Mouse (Mus musculus) heart, adult 9 months (tissue): ENCODE measurements around the gene Gm3952.
A peak's percentile ranks its signal among the peaks of the same experiment; 100 is the strongest.

Experiments used
- DNase-seq, 2 experiments: peaks; one replicate each; pipeline ENCODE4 v3.0.0; 2022; ENCODE audit warnings: low spot score in 2 of 2

The Gm3952 gene

DNA sequence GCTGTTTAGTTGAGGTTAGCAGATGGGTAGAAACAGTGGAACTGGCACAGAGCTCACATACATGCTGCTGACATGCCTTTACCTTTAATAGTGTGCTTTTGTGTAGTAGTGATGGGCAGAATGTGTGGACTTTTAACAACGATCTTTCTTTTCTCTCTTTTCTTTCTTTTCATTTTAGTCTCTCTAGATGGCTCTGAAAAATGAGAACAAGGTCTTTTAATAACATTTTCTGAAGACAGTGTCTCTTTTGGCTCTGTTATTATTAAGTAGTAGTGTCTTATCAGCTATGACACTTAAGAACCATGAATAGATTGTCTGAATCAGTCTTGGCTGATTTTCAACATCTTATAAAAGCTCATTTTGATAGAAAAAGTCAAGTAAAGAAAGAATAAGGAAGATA lies at the start of gene Gm3952:
Gene Gm3952, minus strand, starts transcription at position 101 of the 400 bp plus-strand sequence.
- DNase-seq, result no peak

DNA sequence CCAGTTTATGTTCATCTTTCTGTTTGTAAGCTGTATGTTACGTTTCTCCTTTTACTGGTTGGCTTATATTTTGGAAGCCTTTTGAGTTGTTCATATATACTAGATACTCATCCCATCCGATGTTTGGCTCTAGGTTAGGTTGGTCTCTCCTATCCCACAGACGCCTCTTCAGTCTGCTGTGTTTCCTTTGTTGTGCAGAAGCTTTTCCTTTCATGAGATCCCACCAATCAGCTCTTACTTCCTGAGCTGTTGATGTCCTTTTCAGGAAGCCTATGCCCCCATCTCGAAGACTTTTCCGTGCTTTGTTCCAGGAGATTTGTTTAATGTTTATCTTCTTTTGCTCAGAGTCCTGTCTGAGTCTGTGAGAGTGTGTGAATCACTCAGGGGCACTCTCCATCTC lies 45.3 kb upstream of the Gm3952 start:
- no peak for DNase-seq

DNA sequence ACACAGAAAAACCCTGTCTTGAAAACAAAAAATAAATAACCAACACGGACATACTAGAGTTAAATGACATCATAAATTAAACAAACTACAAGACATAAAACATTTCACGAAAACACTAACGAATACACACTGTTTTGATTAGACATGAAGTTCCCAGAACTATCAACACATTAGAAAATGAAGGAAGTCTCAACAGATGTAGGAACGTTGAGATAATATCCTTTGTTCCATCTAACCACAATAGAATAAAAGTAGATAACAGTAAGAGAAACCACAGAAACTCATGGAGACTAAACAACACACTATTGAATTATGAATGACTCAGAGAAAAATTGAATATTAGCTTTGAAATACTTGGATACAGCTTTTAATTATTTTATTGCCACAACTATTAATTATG lies 14.0 kb upstream of the Gm3952 start:
- DNase-seq, result no peak

DNA sequence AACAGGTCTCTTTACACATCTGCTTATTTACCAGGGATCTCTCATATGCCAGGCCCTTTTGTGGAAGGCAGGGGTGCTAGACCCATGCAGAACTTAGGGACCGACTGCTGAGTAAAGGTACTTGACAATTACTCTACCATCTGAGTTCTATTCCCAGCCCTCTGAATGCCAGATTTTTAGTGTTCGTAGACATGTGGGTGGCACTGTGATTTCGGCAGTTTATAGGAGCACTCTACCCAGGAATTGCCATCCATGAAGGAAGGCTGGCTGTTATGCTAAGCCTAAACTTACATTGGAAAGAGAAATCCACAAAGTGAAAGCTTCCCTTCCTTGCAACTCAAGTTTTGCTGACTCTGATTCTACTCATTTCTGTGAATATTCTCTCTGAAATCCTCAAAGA lies 62.8 kb downstream of the Gm3952 start:
- no peak for DNase-seq

DNA sequence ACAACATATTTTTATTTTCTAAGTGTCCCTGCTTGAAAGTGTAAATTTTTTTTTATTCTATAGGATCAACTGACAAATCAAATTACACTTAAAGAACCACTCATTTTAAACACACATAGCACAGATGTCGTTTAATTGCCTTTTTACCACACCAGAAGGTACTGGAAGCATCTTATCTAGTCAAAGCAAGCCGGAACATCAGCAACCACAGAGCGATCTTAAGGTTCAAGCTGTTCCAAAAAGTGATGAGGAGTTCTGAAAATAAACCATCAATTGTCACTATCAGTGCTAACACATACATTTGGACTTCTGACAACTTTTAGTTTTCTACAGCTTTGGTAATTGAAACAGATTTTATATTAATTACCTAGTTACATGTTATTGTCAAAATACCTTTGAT lies 64.4 kb downstream of the Gm3952 start:
- DNase-seq, result no peak

DNA sequence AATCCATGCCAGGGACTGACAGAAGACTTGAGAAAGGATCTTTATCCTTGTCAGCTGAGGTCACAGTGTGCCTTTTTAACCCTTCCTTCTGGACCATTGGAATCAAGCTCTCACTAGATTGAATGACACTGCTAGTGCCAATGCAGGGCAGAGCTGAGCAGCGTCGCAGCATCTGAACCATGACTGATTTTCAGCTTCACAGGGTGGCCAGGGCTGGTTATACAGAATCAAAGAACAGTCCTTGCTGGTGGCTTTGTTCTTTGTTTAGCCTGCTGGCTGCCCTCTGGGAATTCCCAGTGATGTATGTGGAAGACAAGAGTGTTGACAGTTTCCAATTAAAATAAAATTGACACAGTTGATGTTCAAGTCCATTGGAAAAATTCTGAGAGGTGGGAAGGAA lies 66.2 kb downstream of the Gm3952 start:
- no peak for DNase-seq

DNA sequence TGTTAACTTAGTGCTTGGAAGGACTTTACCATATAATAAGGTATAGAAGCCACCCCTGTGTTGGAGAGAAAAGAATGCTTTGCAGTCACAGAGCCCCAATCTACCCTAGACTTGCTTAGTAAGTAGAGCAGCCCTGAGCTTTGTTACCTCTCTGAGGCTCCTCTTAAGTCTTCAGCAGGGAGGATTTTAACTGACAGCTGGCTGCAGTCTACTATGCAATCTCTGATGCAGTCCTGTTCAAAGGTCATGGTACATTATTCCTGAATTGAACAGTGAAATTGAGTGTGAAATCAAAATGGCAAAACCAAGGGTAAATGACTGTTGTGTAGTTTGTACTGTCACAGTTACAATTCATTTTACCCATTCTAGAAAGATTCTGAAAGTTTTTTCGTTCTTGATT lies 71.3 kb downstream of the Gm3952 start:
- DNase-seq, result no peak

DNA sequence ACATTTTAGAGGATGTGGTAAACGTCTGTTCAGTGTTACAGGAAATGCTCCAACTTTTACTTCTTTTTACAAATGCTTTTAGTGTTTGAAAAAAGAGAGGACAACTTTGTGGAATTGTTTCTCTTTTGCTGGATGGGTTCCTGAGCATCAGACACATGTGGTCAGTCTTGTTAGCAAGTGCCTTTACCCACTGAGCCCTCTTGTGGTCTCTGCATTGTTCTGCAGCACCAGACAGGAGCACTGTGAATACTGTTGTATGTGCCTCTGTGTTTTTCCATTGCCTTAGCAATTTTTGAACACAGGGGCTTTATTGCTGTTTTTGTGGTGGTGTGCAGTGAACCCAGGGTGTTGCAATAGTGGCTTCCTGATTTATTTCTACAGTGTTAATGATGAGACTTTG lies 73.7 kb downstream of the Gm3952 start:
- no peak for DNase-seq

DNA sequence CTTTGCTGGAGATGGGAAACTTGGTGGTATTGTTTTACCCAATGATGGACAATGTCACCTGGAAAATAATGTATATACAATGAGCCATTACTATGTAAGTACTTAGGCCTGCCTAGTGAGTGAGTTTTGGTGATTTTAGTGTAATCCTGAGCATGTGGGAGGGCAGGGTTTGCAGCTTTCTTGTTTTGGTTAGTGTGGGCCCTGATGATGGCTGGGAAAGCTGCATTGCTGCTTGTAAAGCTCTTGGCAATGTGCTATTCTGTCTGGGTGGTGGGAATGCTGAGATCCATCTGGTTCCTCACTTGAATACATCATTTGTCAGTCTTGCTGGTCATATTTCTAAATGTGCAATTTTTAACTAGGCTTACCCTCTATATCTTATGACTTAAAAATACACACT lies 82.3 kb downstream of the Gm3952 start:
- no peak for DNase-seq

DNA sequence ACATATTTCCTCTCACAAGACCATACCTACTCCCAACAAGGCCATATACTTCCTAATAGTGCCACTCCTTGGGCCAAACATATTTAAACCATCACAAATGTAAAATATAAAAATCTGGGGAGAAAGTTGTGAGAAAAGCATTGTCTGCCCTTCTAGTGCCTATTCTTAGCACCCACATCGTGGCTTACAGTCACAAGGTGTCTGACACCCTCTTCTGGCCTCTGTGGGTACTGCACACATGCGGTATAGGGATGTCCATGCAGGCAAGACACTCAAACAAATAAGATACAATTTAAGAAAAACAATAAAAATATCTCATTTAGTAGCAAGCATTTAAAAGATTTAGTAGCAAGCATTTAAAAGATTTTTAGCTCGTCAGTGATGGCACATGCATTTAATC lies 89.2 kb downstream of the Gm3952 start:
- peak; percentile 54 to 78 for DNase-seq

DNA sequence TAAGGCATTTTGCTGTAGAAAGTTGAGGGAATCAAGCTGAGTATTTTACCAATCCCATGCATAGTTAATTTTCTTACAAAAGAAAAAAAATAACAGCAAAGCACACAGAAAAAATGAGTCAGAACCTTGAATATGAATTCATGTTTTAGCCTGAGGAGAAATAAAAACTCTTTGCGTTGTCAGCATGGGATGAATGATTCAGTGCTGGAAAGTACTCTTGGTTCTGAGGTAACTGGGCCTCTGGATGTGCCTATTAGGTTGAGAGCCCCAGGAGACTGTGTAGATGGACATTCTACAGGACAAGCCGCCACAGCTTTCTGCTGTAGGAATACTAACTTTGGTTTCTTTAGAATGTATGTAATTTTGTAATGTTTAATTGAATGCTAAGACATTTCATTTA lies 93.7 kb downstream of the Gm3952 start:
- no peak for DNase-seq

DNA sequence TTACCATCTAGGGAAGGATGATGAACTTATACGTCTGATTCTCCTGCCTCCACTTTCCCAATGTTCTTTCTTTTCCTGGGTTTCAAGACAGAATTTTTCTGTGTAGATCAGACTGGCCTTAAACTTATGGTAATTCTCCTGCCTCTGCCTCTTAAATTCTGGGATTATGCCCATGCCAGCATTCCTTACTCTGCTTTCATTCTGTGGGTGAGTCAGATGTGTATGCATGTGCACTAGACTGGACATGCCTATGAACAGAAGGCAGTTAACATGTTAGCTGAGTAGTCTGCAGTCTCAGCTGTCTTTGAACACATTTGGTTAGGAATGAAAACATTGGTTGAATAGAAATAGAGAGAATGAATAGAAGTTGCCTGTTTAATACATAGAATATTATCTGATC lies 94.1 kb downstream of the Gm3952 start:
- no peak for DNase-seq

DNA sequence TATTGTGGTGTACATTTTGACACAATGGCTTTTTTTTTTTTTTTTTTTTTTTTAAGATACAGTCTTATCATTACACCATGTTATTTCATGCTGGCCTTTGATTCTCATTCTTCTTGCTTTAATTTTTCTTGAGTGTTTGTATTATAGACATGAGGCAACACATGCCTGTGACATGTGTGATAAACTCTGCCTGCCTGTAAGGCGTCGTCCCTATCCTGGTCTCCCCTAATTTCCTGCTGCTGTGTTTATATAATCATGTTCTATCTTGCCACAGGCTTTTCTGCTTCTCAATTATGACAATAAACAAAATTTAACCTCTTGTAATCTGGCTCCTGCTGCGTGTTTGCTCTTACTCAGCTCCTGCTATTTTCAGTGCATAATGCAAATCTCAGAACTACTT lies 100.5 kb downstream of the Gm3952 start:
- no peak for DNase-seq

DNA sequence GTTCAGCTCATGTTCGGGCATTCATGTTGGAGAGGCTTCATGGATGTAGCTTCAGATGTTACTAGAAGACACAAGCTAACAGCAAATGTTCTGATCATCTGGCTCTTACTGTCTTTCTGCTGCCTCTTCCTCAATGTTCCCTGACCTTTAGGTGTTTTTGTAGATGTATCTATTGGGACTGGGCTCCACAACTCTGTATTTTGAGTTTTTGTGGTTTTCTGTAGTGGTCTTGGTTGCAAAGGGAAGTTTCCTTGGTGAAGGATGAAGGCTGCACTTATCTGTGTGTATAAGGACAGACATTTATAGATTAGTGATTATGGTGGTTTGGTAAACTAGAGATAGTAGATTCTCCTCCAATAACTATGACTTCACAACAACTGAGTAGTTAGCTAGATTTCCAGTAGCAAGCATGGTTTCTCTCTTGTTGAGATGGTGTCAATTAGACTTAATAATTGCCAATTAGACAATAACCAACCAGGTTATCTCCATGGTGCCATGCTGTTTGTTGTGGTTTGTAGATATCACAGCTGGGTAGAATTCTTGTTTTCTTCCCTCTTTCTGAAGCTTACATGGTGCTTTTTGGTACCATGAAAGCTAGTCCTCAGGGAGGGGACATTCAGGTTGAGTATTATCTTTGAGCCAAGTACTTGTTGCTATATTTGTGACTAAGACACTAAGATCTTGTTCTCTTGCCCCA lies 101.6 kb downstream of the Gm3952 start:
- no peak for DNase-seq
